14 mouse cellular contexts compared by ENCODE assay signal in the genomic region with DNA sequence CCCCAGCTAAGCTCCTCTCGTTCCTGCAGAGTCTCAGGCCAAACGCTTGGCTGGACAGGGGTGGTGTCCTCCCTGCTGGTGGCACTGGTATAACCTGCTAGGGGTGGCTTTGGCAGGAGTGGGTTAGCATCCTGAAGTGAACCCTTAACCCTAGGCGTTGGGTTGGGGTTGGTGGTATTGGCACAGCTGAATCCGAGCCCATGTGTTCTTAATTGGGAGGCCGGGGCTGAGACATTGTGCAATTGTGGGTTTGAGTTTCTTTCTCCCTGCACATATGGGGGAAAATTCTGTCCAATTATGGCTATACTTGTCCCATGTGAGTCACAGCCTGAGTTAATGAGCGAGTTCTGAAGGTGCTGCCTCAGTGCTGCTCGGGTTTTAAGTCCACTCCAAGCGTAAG. TPM values are rescaled to one million over a fixed set of nuclear protein-coding genes. Genes with fewer than 3 reads are reported as not detected.
DNase-seq lines count a peak whose midpoint lies in the region; ATAC-seq and TF ChIP-seq lines count a peak whose summit lies in the region.
"Had no signal": no experiment of that assay in that cellular context is flagged by ENCODE, and none has a peak within 500 bp of the region (broad histone marks: within the 10 kb centered on the region; RNA-seq: fewer than 3 reads in every experiment).

No protein-coding gene starts in this region.

- no peak for TF ChIP-seq CTCF in lung, postnatal 0 days (IDR thresholded peaks at IDR 0.05)

- no peak for TF ChIP-seq EP300 in lung, postnatal 0 days (IDR thresholded peaks at IDR 0.05)

- peak overlapping the region; percentile 64 for H3K27ac ChIP-seq in lung, postnatal 0 days (ENCODE audit: low read length)
- H3K27ac ChIP-seq in limb, embryonic 13.5 days: peak overlapping the region; percentile 44; the same call in 1 of the 2 replicates
- H3K27ac ChIP-seq in neural tube, embryonic 15.5 days (replicated peaks): no peak overlapping the region
- H3K27ac ChIP-seq: forebrain, embryonic 12.5 days had no signal

- ATAC-seq in lung, postnatal 0 days: peak; percentile 33
- peak; percentile 30; the same call in 1 of the 2 replicates for ATAC-seq in limb, embryonic 13.5 days (ENCODE audit: low FRiP score, low read depth)
- ATAC-seq in neural tube, embryonic 15.5 days (ENCODE audit: low FRiP score): no peak
- ATAC-seq: intestine, postnatal 0 days had no signal

- WGBS in lung, postnatal 0 days: 36% methylated on average over 8 of the region's 8 CpGs
- WGBS in limb, embryonic 13.5 days: 23% methylated on average over 8 of the region's 8 CpGs
- WGBS in neural tube, embryonic 15.5 days: 58% methylated on average over 8 of the region's 8 CpGs

- H3K36me3 ChIP-seq in lung, postnatal 0 days (ENCODE audit: insufficient read depth, low read length): no peaks in the 10 kb centered on the region
- H3K36me3 ChIP-seq in limb, embryonic 13.5 days: no peaks in the 10 kb centered on the region
- no peaks in the 10 kb centered on the region for H3K36me3 ChIP-seq in neural tube, embryonic 15.5 days
- H3K36me3 ChIP-seq: forebrain, embryonic 12.5 days had no signal

- H3K4me2 ChIP-seq in lung, postnatal 0 days (replicated peaks; ENCODE audit: low read depth, low read length): no peak overlapping the region
- H3K4me2 ChIP-seq in limb, embryonic 13.5 days (replicated peaks): peak overlapping the region; percentile 36
- no peak overlapping the region for H3K4me2 ChIP-seq in neural tube, embryonic 15.5 days
- H3K4me2 ChIP-seq: forebrain, embryonic 12.5 days had no signal

- H3K9me3 ChIP-seq in lung, postnatal 0 days (ENCODE audit: low read length): no peaks in the 10 kb centered on the region
- no peaks in the 10 kb centered on the region for H3K9me3 ChIP-seq in limb, embryonic 13.5 days
- no peaks in the 10 kb centered on the region for H3K9me3 ChIP-seq in neural tube, embryonic 15.5 days (replicated peaks)
- H3K9me3 ChIP-seq: forebrain, embryonic 12.5 days; G1E had no signal

- H3K4me3 ChIP-seq in lung, postnatal 0 days (ENCODE audit: low read depth, low read length): no peak overlapping the region
- no peak overlapping the region for H3K4me3 ChIP-seq in limb, embryonic 13.5 days
- no peak overlapping the region for H3K4me3 ChIP-seq in neural tube, embryonic 15.5 days (replicated peaks)
- H3K4me3 ChIP-seq: forebrain, embryonic 12.5 days had no signal

- intact Hi-C loops in left cerebral cortex, postnatal 4 days (cut with DNase I): no loop called here

- no peak overlapping the region for H3K9ac ChIP-seq in lung, postnatal 0 days (replicated peaks; ENCODE audit: low read depth)
- no peak overlapping the region for H3K9ac ChIP-seq in limb, embryonic 13.5 days
- H3K9ac ChIP-seq in neural tube, embryonic 15.5 days (replicated peaks): no peak overlapping the region
- H3K9ac ChIP-seq: forebrain, embryonic 12.5 days had no signal

- H3K4me1 ChIP-seq in lung, postnatal 0 days (ENCODE audit: insufficient read depth, low read depth, low read length): peaks cover 51% of the 10 kb centered on the region
- H3K4me1 ChIP-seq in limb, embryonic 13.5 days: peaks cover 85% of the 10 kb centered on the region
- H3K4me1 ChIP-seq in neural tube, embryonic 15.5 days: peaks cover 53% of the 10 kb centered on the region

- H3K27me3 ChIP-seq in lung, postnatal 0 days (replicated peaks; ENCODE audit: insufficient read depth, low read length): no peaks in the 10 kb centered on the region
- H3K27me3 ChIP-seq in limb, embryonic 13.5 days: no peaks in the 10 kb centered on the region
- H3K27me3 ChIP-seq in neural tube, embryonic 15.5 days (replicated peaks): no peaks in the 10 kb centered on the region
- H3K27me3 ChIP-seq: forebrain, embryonic 12.5 days had no signal

- peak; percentile 35 for DNase-seq in embryo, embryonic 11 days
- no peak for DNase-seq in embryo, embryonic 10 days (ENCODE audit: low spot score)
- peak; percentile 47 for DNase-seq in lung, postnatal 0 days (ENCODE audit: low spot score)
- DNase-seq in lung, postnatal 4 days: no peak
- DNase-seq in gastrocnemius, adult 8-10 months (ENCODE audit: low spot score in 2 of 2): no peak
- no peak for DNase-seq in left cerebral cortex, postnatal 4 days
- DNase-seq: cerebellum, postnatal 25 days; liver; right cerebral cortex, postnatal 4 days had no signal

RNA-seq across cellular contexts. Expression of a gene that starts 7.8 kb away (rescaled TPM):
- 23.2 and 23.9 TPM in 2 replicates for polyA plus RNA-seq in lung, postnatal 0 days (2015; fragmentation: Nextera tagmentation; extraction: Ambion mirVana)
- polyA plus RNA-seq in limb, embryonic 13.5 days (2015; fragmentation: Nextera tagmentation; extraction: Ambion mirVana): 23.7 and 24.5 TPM in 2 replicates
- total RNA-seq in gastrocnemius, adult 8-10 months (2022): 10 to 100 TPM; 51.3 to 60.1 (median 53.4) TPM
- total RNA-seq in left cerebral cortex, postnatal 4 days (2021): 10 to 100 TPM; 50.7 to 54.5 TPM
- polyA plus RNA-seq in neural tube, embryonic 15.5 days (2015; fragmentation: Nextera tagmentation; extraction: Ambion mirVana): 9.7 and 11.1 TPM in 2 replicates

Comparison
In these comparisons a context has a peak if more than half of its experiments do, and no peak if none do; other contexts are left out.
1. DNase-seq: peak in embryo, embryonic 11 days (single experiment) and lung, postnatal 0 days (single experiment); none in embryo, embryonic 10 days (single experiment), lung, postnatal 4 days (0 of 2), gastrocnemius, adult 8-10 months (0 of 2) and left cerebral cortex, postnatal 4 days (single experiment).